In the genomic region with DNA sequence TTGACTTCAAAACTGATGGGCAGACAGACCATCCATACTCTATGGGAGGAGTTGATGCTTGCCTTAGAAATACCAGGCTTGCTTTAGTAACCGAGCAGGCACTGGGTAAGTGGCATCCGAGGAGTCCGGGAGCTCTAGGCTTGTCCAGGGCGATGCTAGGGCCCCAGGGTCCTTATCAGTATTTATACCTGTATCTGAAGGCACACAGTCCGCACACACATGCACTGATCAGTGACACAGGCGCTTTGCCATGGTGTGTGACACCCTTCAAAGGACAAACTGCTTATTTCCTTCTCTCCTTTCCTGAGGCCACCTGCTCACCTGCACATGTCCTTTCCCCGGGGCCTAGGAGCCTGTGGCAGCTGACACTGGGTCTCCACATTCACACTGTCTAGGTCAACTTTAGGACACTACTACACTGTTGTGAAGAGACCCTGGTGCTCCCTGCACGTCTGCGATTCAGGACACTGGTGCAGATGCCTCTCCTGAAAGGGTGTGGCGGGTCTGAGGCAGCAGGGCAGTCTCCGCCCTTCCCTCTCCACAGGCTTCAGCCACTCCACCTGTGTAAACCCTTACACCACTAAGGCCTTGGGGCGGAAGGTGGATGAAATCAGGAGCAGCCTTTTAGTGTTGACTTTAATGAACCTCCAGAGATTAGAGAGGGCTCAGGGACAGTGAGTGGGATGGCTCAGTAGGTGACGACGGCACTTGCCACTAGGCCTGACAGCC, we compare ENCODE assay signal across 11 mouse cellular contexts. TPM values are rescaled to one million over a fixed set of nuclear protein-coding genes. Genes with fewer than 3 reads are reported as not detected.
DNase-seq lines count a peak whose midpoint lies in the region; ATAC-seq and TF ChIP-seq lines count a peak whose summit lies in the region.
"Had no signal": no experiment of that assay in that cellular context is flagged by ENCODE, and none has a peak within 500 bp of the region (broad histone marks: within the 10 kb centered on the region; RNA-seq: fewer than 3 reads in every experiment).

No protein-coding gene starts in this region.

- H3K9ac ChIP-seq in neural tube, embryonic 11.5 days (ENCODE audit: low read length): no peak overlapping the region
- no peak overlapping the region for H3K9ac ChIP-seq in liver, embryonic 15.5 days
- H3K9ac ChIP-seq in stomach, postnatal 0 days (ENCODE audit: low read length): no peak overlapping the region

- no peaks in the 10 kb centered on the region for H3K36me3 ChIP-seq in neural tube, embryonic 11.5 days (ENCODE audit: control insufficient read depth, insufficient read depth, low read length)
- H3K36me3 ChIP-seq in liver, embryonic 15.5 days (replicated peaks): peaks cover 52% of the 10 kb centered on the region
- peaks cover 11% of the 10 kb centered on the region; the same call in 1 of the 2 replicates for H3K36me3 ChIP-seq in stomach, postnatal 0 days (ENCODE audit: control insufficient read depth, insufficient read depth, low read length)

- intact Hi-C loops in gastrocnemius, adult 2 months (cut with DNase I): loop anchor here (1.0 kb wide), 1 partner anchor 72 kb away; no protein-coding TSS in a partner anchor

- H3K4me3 ChIP-seq in gastrocnemius, adult 2 months: no peak overlapping the region
- H3K4me3 ChIP-seq in neural tube, embryonic 11.5 days (ENCODE audit: low read depth, low read length): no peak overlapping the region
- no peak overlapping the region for H3K4me3 ChIP-seq in liver, embryonic 15.5 days (replicated peaks)
- H3K4me3 ChIP-seq in stomach, postnatal 0 days (ENCODE audit: low read depth, low read length): no peak overlapping the region
- H3K4me3 ChIP-seq: megakaryocyte, embryonic 14.5 days had no signal

- 84% methylated on average over 14 of the region's 14 CpGs for WGBS in neural tube, embryonic 11.5 days
- 64% methylated on average over 14 of the region's 14 CpGs for WGBS in liver, embryonic 15.5 days (ENCODE audit: insufficient replicate concordance)
- 67% methylated on average over 14 of the region's 14 CpGs for WGBS in stomach, postnatal 0 days

- no peaks in the 10 kb centered on the region for H3K4me1 ChIP-seq in neural tube, embryonic 11.5 days (ENCODE audit: control insufficient read depth, insufficient read depth, low read length)
- peaks cover 15% of the 10 kb centered on the region for H3K4me1 ChIP-seq in liver, embryonic 15.5 days (replicated peaks)
- H3K4me1 ChIP-seq in stomach, postnatal 0 days (replicated peaks; ENCODE audit: control insufficient read depth, insufficient read depth): no peaks in the 10 kb centered on the region

- H3K27ac ChIP-seq in gastrocnemius, adult 2 months: peak overlapping the region; percentile 4; the same call in 1 of the 2 replicates
- no peak overlapping the region for H3K27ac ChIP-seq in neural tube, embryonic 11.5 days (ENCODE audit: low read depth, low read length)
- no peak overlapping the region for H3K27ac ChIP-seq in liver, embryonic 15.5 days (replicated peaks)
- H3K27ac ChIP-seq in stomach, postnatal 0 days (replicated peaks): no peak overlapping the region

- no peak for TF ChIP-seq EP300 in stomach, postnatal 0 days (optimal IDR thresholded peaks at IDR 0.05)

- no peak for TF ChIP-seq CTCF in gastrocnemius, adult 2 months (IDR thresholded peaks at IDR 0.05)
- TF ChIP-seq CTCF in stomach, postnatal 0 days (IDR thresholded peaks at IDR 0.05; ENCODE audit: low read depth): no peak

- no peaks in the 10 kb centered on the region for H3K27me3 ChIP-seq in neural tube, embryonic 11.5 days (ENCODE audit: control insufficient read depth, insufficient read depth, low read length)
- no peaks in the 10 kb centered on the region for H3K27me3 ChIP-seq in liver, embryonic 15.5 days
- no peaks in the 10 kb centered on the region for H3K27me3 ChIP-seq in stomach, postnatal 0 days (ENCODE audit: control insufficient read depth, insufficient read depth, low read length)
- H3K27me3 ChIP-seq: megakaryocyte, embryonic 14.5 days had no signal

- H3K9me3 ChIP-seq in neural tube, embryonic 11.5 days (ENCODE audit: control insufficient read depth, low read length): no peaks in the 10 kb centered on the region
- no peaks in the 10 kb centered on the region for H3K9me3 ChIP-seq in liver, embryonic 15.5 days (replicated peaks)
- no peaks in the 10 kb centered on the region for H3K9me3 ChIP-seq in stomach, postnatal 0 days (ENCODE audit: control insufficient read depth, low read length)
- H3K9me3 ChIP-seq: megakaryocyte, embryonic 14.5 days had no signal

- no peak overlapping the region for H3K4me2 ChIP-seq in neural tube, embryonic 11.5 days (ENCODE audit: low read depth)
- no peak overlapping the region for H3K4me2 ChIP-seq in liver, embryonic 15.5 days
- H3K4me2 ChIP-seq in stomach, postnatal 0 days (replicated peaks; ENCODE audit: low read depth): no peak overlapping the region

- peak; percentile 16; the same call in 1 of the 2 replicates for ATAC-seq in neural tube, embryonic 11.5 days (ENCODE audit: insufficient read depth, low FRiP score, low TSS enrichment)
- ATAC-seq in liver, embryonic 15.5 days (ENCODE audit: insufficient read depth): peak; percentile 59
- ATAC-seq in stomach, postnatal 0 days (ENCODE audit: low FRiP score, low TSS enrichment): peak; percentile 90

- DNase-seq in gastrocnemius, adult 2 months: no peak
- no peak for DNase-seq in gastrocnemius, postnatal 25 days
- DNase-seq in neural tube, embryonic 11.5 days (ENCODE audit: low spot score): no peak
- DNase-seq in neural tube, embryonic 10.5 days (ENCODE audit: extremely low spot score, low spot score): no peak
- peak; percentile 52 for DNase-seq in stomach, postnatal 0 days (ENCODE audit: low spot score)
- DNase-seq in layer of hippocampus, adult 18-20 months (ENCODE audit: low spot score in 2 of 2): no peak
- no peak for DNase-seq in adrenal gland, postnatal 4 days (ENCODE audit: low spot score in 2 of 2)
- DNase-seq: gastrocnemius, postnatal 14 days; right cerebral cortex, postnatal 4 days had no signal

RNA-seq across cellular contexts. Expression of a gene that starts 55.4 kb away (rescaled TPM):
- total RNA-seq in gastrocnemius, adult 2 months (2021): 10 to 100 TPM; 26.1 to 28.6 TPM
- 10 to 100 TPM; 21.5 to 25.5 TPM for total RNA-seq in gastrocnemius, postnatal 25 days (2021)
- polyA plus RNA-seq in neural tube, embryonic 11.5 days (2014; fragmentation: Nextera tagmentation; extraction: Ambion mirVana): 17.3 and 17.7 TPM in 2 replicates
- polyA plus RNA-seq in liver, embryonic 15.5 days (2015; fragmentation: Nextera tagmentation; extraction: Ambion mirVana): 1.2 and 1.8 TPM in 2 replicates
- polyA plus RNA-seq in stomach, postnatal 0 days (2015; fragmentation: Nextera tagmentation; extraction: Ambion mirVana): 7.7 and 8.4 TPM in 2 replicates
- total RNA-seq in layer of hippocampus, adult 18-20 months (2021): 10 to 100 TPM; 35.2 to 35.7 TPM
- 10 to 100 TPM; 18.7 to 19.3 TPM for total RNA-seq in adrenal gland, postnatal 4 days (2021)

Comparison
In these comparisons a context has a peak if more than half of its experiments do, and no peak if none do; other contexts are left out.
1. ATAC-seq: peak in every context shown above with its lines; median percentile 90 in stomach, postnatal 0 days; 59 in liver, embryonic 15.5 days; 16 in neural tube, embryonic 11.5 days.